Mouse (Mus musculus) brown adipose tissue, adult 24 weeks (tissue): Measurements from ENCODE around the gene Eif3i. TPM values are rescaled to one million over a fixed set of nuclear protein-coding genes. Genes with fewer than 3 reads are reported as not detected.
"Not testable (repeated sequence)": the region's sequence is repeated elsewhere in the genome, so short reads cannot be mapped to it uniquely, and the experiment has no call there.

Experiments
- H3K27ac ChIP-seq: fragments of 200-500 bp; replicated peaks from 2 replicates; pipeline ENCODE4 v1.5.1; 2012; ENCODE audit warnings: low read depth, mild to moderate bottlenecking, low read length
- H3K4me1 ChIP-seq: fragments of 200-500 bp; 2 replicates; pipeline ENCODE4 v1.6.1; 2012; ENCODE audit warnings: low read length, mixed read lengths; ENCODE audit not compliant: control insufficient read depth, insufficient read depth, insufficient read length
- H3K4me3 ChIP-seq: fragments of 200-500 bp; 2 replicates; pipeline ENCODE4 v1.5.1; 2012; ENCODE audit warnings: low read depth, mild to moderate bottlenecking, low read length, moderate library complexity; ENCODE audit not compliant: insufficient read depth
- polyA plus RNA-seq: library from polyadenylated mRNA; stranded (reverse); fragments of >200 nt; gene quantifications from 2 replicates; pipeline ENCODE4 v1.2.4, GENCODE M21; 2012; ENCODE audit not compliant: missing spikeins, insufficient read depth, insufficient read length

The Eif3i gene
- polyA plus RNA-seq, 1 experiment, result 174 TPM

- Histone ChIP-seq H3K4me3 (no peak overlapping the region), H3K4me1 (no peaks in the 10 kb centered on the region), H3K27ac (no peak overlapping the region)
Measured at GRCm38 (mm10) chr4:129549306-129549705, 51.1 kb downstream of the Eif3i start.

- not testable (repeated sequence) for H3K4me1 ChIP-seq, H3K4me3 ChIP-seq, H3K27ac ChIP-seq
Measured at GRCm38 (mm10) chr4:129547631-129548030, 52.8 kb downstream of the Eif3i start.

GRCm38 (mm10) chr4:129544106-129544505 lies 56.3 kb downstream of the Eif3i start:
- Histone ChIP-seq H3K4me1 (peaks cover 12% of the 10 kb centered on the region), H3K4me3 (no peak overlapping the region), H3K27ac (no peak overlapping the region)

- Histone ChIP-seq H3K4me3 (peak within 1 kb of the TSS; percentile 71), H3K27ac (peak within 1 kb of the TSS; percentile 41), H3K4me1 (peaks cover 12% of the 10 kb centered on the region)
Measured at GRCm38 (mm10) chr4:129542592-129543141, 57.8 kb downstream of the Eif3i start, which contains the start of gene Hdac1. Hdac1 (minus strand) TSS chr4:129542713.

Other genes starting within 250 kb of the Eif3i start
- 1.5 and 3.4 TPM in 2 replicates for gene Zbtb8a, start 222.5 kb downstream of the Eif3i start, polyA plus RNA-seq
- not detected in 2 replicates for gene Zbtb8b, start 159.8 kb downstream of the Eif3i start, polyA plus RNA-seq
- gene Bsdc1, start 139.1 kb downstream of the Eif3i start, polyA plus RNA-seq, result 24.8 and 35.7 TPM in 2 replicates
- gene Tssk3, start 109.6 kb downstream of the Eif3i start, polyA plus RNA-seq, result not detected in 2 replicates
- gene Fam229a, start 109.5 kb downstream of the Eif3i start, polyA plus RNA-seq, result not detected in 2 replicates
- 3.5 and 4.9 TPM in 2 replicates for gene Marcksl1, start 87.1 kb downstream of the Eif3i start, polyA plus RNA-seq
- 46.2 and 49.1 TPM in 2 replicates for gene Hdac1, start 57.9 kb downstream of the Eif3i start, polyA plus RNA-seq
- gene Lck, start 27.0 kb downstream of the Eif3i start, polyA plus RNA-seq, result not detected in 2 replicates
- not detected in 2 replicates for gene Fam167b, start 22.1 kb downstream of the Eif3i start, polyA plus RNA-seq
- 84.4 and 96.6 TPM in 2 replicates for gene Tmem234, start within 50 bp of the Eif3i start, polyA plus RNA-seq
- gene Dcdc2b, start 13.6 kb upstream of the Eif3i start, polyA plus RNA-seq, result 1.3 TPM in 1 of 2 replicates, not detected in the other
- 14.3 and 14.6 TPM in 2 replicates for gene Iqcc, start 18.5 kb upstream of the Eif3i start, polyA plus RNA-seq
- gene Ccdc28b, start 23.3 kb upstream of the Eif3i start, polyA plus RNA-seq, result 59.5 and 76.0 TPM in 2 replicates
- gene Txlna, start 40.4 kb upstream of the Eif3i start, polyA plus RNA-seq, result 13.5 and 15.8 TPM in 2 replicates
- gene Kpna6, start 72.1 kb upstream of the Eif3i start, polyA plus RNA-seq, result 45.7 and 75.5 TPM in 2 replicates
- gene Tmem39b, start 96.2 kb upstream of the Eif3i start, polyA plus RNA-seq, result 5.4 and 7.3 TPM in 2 replicates
- 16.9 and 23.4 TPM in 2 replicates for gene Khdrbs1, start 141.7 kb upstream of the Eif3i start, polyA plus RNA-seq
- 156 and 232 TPM in 2 replicates for gene Ptp4a2, start 210.6 kb upstream of the Eif3i start, polyA plus RNA-seq